Mouse (Mus musculus): ENCODE data around the gene Ccdc136.
"Not testable (repeated sequence)": the region's sequence is repeated elsewhere in the genome, so short reads cannot be mapped to it uniquely, and the experiment has no call there.

Ccdc136 gene

DNA sequence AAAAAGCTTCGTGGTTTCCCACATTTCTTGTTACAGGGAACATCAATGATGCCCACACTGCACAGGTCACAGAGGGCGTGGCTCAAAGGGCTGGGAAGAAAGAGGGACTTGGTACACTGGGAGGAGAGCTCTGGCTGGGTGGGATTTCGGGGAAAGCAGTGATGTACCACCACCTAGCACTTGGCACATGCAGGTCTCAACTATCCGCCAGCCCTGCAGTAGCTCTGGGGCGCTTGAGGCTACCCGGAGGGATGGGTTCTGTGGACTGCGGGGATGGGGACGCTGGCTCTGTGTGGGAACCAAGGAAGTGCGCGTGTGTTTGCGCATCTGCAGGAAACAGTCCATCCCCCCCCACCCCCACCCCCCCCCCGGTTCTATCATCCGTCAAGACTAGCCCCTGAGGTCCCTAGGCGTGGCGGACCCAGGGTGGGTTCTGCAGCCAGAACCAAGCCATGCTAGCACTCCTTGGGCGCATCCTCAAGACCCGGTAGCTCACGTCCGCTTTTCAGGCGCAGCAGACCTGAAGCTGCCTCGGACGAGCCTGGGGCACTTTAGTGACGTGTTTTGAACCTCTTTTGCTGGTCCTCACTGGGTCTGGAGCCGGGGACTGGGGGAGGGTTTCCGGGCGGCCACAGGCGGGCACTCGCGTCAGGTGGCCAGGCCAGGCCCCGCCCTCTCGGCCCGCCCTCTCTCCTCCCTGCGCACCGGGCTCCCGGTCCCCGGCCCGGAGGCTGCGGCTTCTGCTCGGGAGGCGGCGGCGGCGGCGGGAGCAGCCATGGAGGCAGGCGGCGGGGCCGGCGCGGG is at the start of gene Ccdc136:
TSS of gene Ccdc136 (plus strand) at position 400 of the 804 bp plus-strand sequence.
- DNase-seq (ENCODE audit: low spot score in 2 of 2), result peak; percentile 38 to 81

DNA sequence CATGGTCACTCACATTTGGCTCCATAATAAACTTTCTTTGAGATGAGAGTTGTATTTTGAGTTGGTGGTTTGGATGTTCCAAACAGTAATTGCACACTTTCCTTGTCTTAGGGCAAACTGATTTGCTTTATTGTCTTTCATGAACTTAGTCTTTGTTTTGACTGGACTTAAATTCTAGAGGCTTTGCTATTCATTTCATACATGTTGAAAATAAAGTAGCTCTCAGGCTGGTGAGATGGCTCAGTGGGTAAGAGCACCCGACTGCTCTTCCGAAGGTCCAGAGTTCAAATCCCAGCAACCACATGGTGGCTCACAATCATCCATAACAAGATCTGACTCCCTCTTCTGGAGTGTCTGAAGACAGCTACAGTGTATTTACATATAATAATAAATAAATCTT is 49.6 kb upstream of the Ccdc136 start:
- not testable (repeated sequence) for DNase-seq (ENCODE audit: low spot score in 2 of 2)

DNA sequence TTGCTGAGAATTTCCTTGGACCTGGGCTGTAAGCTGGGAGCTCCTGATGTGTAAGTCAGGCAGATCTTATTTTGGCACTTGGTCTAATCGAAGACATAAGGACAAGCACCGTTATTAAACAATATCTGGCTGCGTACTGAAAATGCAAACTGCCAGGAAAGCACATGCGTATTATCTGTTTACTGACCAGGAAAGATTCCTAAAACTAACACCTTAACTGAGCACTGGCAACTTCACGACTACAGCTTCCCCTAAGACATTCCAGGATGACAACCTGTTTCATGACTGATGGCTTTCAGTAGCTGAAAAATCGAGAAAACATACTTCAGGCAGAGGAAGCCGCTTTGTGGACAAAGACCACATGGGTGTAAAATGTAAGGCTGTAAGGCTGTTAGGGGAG is 48.9 kb upstream of the Ccdc136 start:
- no peak for DNase-seq (ENCODE audit: low spot score in 2 of 2)

DNA sequence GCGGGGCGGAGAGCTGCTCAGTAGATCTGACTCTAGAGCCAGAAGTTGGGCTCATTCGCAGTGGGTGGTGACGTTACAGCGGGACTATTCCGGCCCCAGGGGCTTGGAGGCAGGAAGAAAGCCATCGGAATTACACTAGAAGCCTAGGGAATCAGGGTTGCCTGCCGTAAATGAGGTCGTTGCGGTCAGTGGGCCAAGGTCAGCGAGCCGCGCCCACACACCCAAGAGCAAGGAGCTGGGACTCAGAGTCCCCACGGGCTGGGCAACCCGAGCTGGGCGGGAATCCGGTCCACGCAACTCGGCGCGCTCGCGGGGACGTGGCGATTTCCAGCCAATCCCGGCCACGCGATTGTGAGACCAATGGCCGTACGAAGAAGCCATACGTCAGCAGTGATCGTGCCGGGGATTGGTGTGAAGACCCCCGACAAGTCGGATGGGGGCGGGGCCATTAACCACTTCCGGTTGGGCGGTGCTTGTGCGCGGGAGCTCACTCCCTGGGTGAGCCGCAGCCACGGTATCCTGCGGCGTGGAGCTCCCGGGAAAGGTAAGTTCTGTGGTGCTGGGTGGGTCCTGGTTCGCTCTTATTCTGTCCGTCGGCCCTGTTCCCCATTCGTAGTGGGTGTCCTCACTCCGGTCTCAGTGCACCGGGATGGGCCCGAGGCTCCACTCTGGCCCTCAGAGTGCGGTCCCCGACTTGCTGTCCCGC is 48.3 kb upstream of the Ccdc136 start, which contains the start of gene Calu:
TSS of gene Calu (plus strand) at position 405 of the 706 bp plus-strand sequence.
- peak; percentile 96 to 99 for DNase-seq (ENCODE audit: low spot score in 2 of 2)

DNA sequence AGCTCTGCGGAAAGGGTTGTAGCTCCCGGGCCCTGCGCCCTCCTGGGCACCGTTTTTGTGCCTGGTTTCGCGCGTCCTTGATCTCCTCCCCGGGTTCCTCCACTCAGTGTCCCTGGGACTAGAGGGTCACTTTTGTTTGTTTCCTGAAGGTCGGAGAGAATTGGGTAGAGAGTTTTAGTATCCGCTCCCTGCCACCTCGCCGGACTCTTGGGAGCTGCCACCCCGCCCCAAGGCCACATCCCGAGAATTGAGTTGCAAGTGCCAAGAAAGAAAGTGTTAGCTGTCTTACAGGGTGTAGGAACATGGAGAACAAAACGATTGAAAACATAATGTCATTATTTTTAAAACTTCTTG is 47.8 kb upstream of the Ccdc136 start:
- no peak for DNase-seq (ENCODE audit: low spot score in 2 of 2)

DNA sequence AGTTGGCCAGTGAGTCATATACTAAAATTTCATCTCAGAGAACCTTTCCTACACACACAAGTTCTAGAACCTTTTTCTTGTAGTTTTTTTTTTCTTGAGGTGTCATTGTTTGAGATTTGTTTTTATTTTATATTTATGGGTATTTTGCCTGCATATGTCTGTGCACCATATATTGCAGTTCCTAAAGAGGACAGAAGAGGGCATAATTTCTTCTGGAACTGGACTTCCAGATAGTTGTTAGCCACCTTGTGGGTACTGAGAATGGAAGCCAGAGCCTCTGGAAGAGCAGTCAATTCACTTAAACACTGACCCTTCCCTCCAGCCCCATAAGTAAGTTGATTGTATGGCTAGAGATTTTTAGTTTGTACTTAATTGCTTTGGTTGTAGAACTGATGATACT is 44.5 kb upstream of the Ccdc136 start:
- DNase-seq (ENCODE audit: low spot score in 2 of 2), result no peak

DNA sequence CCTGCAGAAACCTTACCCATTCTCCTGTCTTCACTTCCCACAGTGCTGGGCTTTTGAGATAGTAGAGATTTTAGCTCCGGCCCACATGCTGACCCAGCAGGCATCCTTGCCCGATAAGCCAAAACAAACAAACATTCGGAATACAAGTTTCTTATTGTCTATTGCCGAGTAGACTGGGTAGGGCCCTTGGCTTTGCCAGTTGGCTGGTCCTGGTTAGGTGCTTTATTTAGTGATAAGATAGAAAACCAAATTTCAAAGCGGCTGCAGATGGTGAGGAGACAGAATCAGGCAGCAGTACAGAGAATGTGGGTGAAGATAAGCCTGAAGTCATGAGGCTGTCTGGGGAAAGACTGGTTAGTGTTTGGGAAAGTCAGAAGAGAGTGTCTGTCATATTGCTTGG is 43.3 kb upstream of the Ccdc136 start:
- no peak for DNase-seq (ENCODE audit: low spot score in 2 of 2)

DNA sequence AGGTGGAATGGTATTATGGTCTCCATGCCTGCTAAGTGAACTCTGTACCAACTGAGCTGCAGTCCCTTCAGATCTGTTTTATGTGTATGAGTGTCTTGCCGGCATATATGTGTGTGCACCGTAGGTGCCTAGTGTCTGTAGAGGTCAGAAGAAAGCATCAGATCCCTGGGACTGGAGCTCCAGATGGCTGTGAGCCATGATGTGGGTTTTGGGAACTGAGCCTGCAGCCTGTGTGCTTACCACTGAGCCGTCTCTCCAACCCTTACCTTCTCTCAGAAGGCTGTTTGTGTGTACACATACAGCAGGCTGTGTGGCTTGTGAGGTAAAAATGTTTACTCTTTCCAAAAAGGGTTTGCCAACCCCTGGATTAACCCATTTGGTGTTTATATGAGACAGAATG is 36.7 kb upstream of the Ccdc136 start:
- no peak for DNase-seq (ENCODE audit: low spot score in 2 of 2)

DNA sequence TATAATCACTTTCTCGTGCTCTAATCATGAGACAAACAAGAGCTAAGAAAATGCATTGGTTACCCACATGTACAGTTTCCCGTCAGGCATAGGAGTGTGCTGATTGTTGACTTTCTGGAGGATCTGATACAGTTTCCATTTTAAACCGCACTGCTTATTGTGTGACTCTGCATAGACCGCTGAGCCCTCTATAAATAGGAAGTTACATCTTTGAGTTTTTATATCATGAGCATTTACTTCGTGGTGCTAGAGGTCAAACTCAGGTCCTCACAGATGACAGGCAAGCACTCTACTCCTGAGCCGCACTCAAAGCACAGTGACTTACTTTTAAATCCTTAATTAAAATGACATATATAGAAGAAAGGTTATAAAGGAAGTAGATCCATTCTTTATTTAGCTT is 35.9 kb upstream of the Ccdc136 start:
- no peak for DNase-seq (ENCODE audit: low spot score in 2 of 2)

DNA sequence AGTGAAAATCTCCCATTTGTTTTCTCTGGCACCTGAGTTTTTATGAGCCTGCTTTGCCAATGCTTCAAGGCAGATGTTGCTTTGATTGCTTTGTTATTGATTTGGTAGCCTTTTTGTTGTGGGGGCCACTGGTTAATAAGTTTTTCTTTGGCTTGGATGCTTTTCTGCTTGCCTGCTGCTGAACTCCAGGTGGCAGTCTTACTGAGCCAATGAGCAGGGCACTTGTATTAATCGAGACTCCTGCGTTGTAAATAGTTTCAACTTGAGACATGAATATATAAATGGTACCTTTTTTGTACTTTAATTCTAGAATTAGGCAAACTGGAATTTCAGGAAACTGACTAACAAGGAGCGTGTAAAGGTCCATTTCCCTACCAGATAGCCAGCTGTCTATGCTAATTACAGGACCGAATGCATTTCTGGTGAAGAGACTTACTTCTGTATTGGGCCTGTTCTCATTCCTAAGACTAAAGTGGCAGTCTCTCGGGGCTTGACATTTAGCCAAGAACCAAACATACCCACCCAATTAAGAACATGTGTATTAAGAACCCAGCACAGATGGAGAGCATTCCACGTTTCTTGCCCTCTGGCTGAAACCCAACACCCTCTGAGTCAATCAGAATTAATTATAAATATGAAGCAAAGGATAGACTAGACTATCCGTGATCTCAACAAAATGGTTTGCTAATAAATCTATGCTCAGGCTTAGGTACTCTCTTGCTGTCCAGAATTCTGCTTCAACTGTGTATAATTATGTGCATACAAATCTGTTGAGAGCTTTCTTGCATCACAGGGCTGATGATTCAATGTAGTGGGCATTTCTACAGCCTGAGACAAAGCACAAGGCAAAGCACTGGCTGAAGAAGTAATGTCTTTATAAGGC is 33.6 kb upstream of the Ccdc136 start:
- DNase-seq (ENCODE audit: low spot score in 2 of 2), result no peak

DNA sequence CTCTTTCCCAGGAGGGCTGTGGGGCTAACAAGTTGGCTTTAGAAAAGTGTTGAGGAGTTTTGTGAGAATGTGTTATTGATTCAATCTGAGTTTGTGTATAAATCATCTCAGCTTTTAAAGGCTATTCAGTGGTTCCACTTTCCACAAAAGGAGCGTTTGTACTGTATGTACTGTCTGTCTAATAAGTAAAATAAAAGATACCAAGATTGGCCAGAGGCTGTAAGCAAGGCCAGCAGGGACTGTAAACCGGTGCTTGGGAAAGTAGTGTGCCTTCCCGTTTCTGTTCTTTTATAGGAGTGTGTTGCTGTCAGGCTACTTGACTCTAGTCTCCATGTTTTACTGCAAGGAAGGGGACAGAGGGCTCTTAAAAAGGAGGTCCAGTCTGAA is 33.0 kb upstream of the Ccdc136 start:
- no peak for DNase-seq (ENCODE audit: low spot score in 2 of 2)

DNA sequence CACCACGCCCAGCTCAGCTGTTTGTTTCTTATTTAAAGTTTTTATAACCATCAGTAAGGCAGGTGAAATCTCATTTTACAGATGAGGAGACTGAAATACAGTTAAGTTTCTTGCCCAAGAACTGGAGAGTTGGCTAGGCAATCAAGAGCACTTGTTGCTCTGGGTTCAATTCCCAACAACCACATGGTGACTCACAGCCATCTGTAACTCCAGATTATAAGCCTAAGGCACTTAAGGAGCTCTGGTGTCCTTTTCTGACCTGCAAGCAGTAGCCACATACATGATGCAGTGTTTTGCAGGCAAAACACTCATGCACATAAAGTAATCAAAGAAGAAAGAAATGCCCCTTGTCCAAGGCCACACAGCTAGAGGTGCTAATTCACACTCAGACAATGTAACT is 30.8 kb upstream of the Ccdc136 start:
- no peak for DNase-seq (ENCODE audit: low spot score in 2 of 2)

DNA sequence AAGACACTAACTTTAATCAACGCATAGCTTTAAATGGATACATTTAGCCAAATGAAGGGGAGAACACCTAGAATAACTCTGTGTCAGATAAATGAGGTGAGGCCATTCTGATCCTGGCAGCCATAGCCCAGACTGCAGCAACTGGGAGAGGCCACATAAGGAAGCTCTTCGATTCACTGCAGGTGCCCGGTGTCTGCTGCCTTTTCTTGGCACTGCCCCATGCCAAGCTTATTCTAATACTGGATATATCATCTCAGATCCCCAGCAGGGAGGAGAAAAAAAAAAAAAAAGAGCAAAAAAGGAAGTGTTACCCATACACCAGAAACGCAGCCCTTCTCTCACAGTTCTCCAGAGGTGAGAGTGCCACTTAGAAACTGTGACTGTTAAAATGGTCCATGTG is 18.7 kb upstream of the Ccdc136 start:
- DNase-seq (ENCODE audit: low spot score in 2 of 2), result no peak

DNA sequence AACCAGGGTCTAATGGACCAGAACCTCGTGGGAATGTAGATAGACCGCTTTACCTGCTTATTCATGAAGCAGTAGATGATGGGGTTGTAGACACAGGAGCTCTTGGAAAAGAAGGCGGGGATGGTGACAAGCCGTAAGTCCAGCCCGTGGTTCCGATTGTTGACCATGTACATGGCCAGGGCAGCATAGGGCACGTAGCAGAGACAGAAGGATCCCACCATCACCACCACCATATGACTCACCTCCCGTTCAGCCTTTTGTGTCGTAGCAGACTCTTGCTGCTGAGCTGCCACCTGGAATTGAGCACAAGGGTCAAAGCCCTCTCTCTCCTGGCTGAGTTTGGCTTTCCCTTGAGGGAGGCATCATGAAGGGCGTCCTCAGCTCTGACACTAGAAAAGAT is 17.4 kb upstream of the Ccdc136 start:
- no peak for DNase-seq (ENCODE audit: low spot score in 2 of 2)

DNA sequence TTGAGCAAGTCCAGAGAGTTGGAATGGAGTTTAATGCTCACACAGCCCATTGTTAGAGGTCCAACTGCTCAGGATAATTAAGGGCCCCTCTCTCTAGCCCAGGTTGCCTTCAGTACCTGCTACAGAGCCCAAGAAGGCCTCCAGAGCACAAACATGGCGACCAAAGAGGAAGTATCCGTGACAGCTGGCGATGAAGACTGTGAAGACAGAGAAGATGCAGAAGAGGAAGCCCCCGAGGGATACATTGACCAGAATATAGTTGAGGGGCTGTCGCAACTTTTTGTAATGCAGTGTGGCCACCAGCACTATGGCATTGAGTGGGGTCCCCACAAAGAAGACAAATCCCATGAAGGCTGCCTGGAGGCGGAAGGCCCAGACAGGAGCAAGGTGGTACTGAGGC is 16.2 kb upstream of the Ccdc136 start:
- no peak for DNase-seq (ENCODE audit: low spot score in 2 of 2)

DNA sequence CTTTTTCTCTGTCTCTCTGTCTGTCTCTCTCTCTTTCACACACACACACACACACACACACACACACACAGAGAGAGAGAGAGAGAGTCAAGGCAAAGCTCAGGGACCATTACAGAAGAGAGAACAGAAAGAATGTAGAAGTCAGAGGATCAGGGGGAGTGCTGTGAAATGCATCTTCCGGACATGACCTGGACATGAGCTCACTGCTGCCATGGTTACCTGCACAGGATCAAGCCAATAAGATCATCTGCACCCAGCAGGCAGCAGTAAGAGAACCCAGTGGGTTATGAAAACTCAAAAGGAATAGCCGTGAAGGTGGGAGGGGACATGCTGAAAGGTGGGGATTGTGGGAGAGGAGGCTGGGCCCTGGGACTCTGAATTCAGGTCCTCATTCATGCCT is 13.7 kb upstream of the Ccdc136 start:
- DNase-seq (ENCODE audit: low spot score in 2 of 2), result no peak

DNA sequence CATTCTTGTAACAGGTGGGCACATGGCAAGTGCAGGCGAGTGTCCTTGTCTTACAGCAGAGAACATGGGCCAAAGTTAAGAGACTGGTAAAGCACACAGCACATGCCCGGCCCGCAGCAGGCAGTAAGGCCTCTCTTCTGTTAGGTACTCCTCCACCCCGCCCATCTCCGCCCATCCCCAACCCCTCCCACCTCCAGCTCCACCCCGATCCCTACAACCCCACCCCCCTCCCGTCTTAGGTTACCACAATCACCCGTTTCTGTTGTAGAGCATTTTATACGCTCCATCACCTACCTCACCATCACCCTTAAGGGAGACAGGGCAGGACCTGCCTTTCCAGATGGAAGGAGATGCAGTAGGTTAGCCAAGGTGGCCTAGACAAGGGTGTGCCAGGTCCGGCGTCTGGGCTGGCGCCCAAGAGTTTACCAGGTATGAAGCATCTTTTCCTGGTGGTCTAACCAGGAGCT is 8.0 kb upstream of the Ccdc136 start, which contains the start of gene Opn1sw:
TSS of gene Opn1sw (minus strand) at position 417 of the 467 bp plus-strand sequence.
- no peak for DNase-seq (ENCODE audit: low spot score in 2 of 2)

DNA sequence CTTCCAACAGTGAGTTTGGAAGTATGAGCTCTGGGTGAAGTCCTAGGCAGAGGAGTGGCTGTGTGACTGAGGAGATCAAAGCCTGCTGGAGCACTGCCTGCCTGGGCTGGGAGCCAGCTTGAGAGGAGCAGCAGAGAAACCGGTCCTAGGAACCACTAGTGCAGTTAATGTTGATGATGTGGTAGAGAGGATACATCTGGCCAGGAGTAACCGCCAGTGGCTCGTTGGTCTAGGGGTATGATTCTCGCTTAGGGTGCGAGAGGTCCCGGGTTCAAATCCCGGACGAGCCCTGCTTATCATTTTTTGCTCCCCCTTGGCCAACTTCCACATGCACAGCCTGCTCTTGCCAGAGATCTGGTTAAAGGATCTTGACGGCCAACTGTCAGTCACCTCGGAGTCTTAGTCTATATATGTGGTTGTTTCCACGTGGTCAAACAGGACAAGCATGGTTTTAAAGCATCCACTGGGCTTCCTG is 7.5 kb upstream of the Ccdc136 start:
- peak in 1 of 2 experiments; percentile 82 for DNase-seq (ENCODE audit: low spot score in 2 of 2)

DNA sequence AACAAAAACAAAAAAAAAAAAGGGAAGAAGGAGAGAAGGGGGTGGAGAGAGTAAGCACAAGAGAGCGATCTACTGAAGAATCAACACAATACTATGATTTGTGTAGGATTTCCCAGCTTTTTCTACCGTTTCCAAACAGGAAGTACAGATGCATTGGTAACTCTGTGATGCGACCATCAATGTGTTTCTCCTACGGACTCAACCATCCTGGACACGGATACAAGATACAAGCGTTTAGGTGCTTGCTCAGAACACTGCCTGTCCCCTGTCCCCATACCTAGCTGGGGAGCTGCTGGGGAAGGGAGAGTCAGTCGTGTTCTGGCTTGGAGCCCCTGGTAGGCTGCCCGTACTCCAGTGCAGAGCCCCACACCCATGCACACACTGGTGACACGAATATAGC is 6.7 kb upstream of the Ccdc136 start:
- no peak for DNase-seq (ENCODE audit: low spot score in 2 of 2)

DNA sequence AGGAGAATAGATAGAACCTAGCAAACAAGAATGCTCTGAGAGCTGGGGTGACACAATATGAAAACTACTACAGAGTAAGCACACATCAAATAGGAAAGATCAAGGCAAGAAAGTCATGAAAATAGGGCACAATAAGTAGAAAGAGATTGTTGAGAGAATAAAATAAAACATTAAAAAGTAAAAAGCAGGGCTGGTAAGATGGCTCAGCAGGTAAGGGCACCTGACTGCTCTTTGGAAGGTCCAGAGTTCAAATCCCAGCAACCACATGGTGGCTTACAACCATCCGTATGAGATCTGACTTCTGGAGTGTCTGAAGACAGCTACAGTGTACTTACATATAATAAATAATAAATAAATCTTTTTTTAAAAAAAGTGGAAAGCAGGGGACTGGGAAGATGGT is 5.6 kb upstream of the Ccdc136 start:
- DNase-seq (ENCODE audit: low spot score in 2 of 2), result not testable (repeated sequence)

DNA sequence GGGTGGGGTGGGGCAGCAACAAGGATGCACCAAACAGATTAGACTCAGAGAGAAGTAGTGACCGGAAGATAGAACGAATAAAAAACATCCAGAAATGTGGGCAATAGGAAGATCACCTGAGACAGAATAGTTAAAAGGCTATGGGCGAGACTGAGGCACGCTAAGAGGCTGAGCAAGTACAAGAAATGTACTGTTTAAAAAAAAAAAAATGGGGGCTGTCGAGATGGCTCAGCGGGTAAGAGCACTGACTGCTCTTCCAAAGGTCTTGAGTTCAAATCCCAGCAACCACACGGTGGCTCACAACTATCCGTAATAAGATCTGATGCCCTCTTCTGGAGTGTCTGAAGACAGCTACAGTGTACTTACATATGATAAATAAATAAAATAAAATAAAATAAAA is 4.9 kb upstream of the Ccdc136 start:
- not testable (repeated sequence) for DNase-seq (ENCODE audit: low spot score in 2 of 2)

DNA sequence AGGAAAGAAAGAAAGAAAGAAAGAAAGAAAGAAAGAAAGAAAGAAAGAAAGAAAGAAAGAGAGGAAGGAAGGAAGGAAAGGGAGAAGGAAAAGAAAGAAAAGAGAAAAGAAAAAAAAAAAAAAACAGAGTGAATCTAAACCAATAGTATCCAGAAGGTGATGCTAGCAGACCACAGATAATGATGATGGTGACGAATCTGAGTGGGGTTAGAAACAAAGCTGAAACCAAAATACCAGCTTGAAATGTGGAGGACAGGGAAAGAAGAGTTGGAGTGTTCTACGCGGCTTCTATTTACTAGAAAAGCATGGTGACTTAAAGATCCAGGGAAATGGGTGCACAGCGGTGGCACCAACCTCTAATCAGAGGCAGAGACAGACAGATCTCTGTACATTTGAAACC is 4.3 kb upstream of the Ccdc136 start:
- no peak for DNase-seq (ENCODE audit: low spot score in 2 of 2)

Data from left cerebral cortex, adult 9 months (tissue).